Mouse (Mus musculus): ENCODE measurements at regions not wholly inside any gene's neighbourhood (a gene's known extent, or its start where the extent isn't known, plus 50 kb on each side); places are given as distances from the start of the nearest gene placed in this dataset.

DNA sequence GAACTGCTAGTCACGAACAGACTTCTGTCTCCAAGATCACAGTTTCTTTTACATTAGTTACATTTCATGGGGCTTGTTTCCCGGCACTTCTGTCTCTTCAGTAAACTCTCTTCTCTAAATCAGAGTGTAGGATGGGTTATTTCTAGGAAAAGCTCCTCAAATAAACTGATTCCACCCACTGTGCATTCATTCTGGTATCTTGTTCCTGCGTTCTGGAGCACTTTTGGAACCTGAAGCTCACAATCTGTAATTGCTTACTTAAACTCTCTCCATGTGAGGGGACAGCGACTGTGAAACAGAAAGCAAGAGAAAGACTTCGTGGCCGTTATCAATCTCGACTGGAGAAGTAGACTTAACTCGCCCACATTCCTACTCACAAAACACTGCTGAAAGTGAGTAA is 83.1 kb upstream of the Acvr2a start:
- H3K4me1 ChIP-seq: peaks cover 15% of the 10 kb centered on the region
- 24% methylated on average over 8 of the region's 8 CpGs for WGBS
- no peak overlapping the region for H3K4me3 ChIP-seq
- H3K27ac ChIP-seq: no peak overlapping the region
- H3K9ac ChIP-seq: no peak overlapping the region
- H3K36me3 ChIP-seq: no peaks in the 10 kb centered on the region
- no peak for ATAC-seq (ENCODE audit: borderline replicate concordance, extremely low read depth, low FRiP score, low TSS enrichment)
- peak overlapping the region; percentile 11; the same call in 1 of the 2 replicates for H3K4me2 ChIP-seq
- H3K9me3 ChIP-seq: no peaks in the 10 kb centered on the region
- H3K27me3 ChIP-seq: no peaks in the 10 kb centered on the region

DNA sequence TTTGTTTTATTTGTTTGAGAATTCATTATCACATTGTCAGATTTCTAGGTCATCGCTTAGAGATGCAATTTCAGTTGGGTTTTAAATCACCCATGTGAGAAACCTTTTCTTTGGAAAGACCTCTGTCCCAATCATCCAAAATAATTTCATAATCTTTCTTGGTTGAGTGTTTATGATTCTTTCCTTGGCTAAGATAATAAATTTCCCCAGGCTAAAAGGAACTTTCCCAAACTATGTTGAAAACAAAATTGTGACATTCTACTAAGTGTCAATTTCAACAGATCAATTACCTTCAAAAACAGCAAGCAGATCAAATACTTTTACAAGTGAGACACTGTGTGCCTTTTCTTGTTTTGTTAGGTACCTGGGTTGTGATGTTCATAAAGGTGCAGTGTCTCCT is 80.0 kb upstream of the Acvr2a start:
- Histone ChIP-seq H3K9ac (no peak overlapping the region), H3K36me3 (no peaks in the 10 kb centered on the region), H3K4me1 (peaks cover 15% of the 10 kb centered on the region), H3K27ac (no peak overlapping the region), H3K9me3 (no peaks in the 10 kb centered on the region), H3K27me3 (no peaks in the 10 kb centered on the region), H3K4me2 (no peak overlapping the region), H3K4me3 (no peak overlapping the region)
- ATAC-seq (ENCODE audit: borderline replicate concordance, extremely low read depth, low FRiP score, low TSS enrichment): no peak
- WGBS: 68% methylated on average over 1 of the region's 1 CpGs

DNA sequence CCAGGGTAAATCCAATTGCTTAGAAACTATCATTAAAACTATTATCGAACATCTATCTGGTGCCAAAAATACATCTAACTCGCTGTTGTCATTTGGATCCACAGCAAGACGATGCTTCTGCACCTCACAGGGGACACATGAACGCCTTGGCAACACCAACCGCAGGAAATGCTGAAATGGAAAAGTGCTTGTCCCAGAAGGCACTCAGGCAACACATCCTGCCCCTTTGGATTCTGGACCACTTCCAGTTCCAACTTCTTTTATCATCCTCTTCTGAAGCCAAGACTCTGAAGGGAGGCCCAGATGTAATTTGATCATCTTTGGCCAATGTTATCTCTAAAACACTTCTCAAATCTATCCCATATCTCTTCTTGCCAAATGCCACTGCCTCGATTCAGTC is 79.4 kb upstream of the Acvr2a start:
- no peaks in the 10 kb centered on the region for H3K9me3 ChIP-seq
- no peaks in the 10 kb centered on the region for H3K36me3 ChIP-seq
- H3K27ac ChIP-seq: no peak overlapping the region
- ATAC-seq (ENCODE audit: borderline replicate concordance, extremely low read depth, low FRiP score, low TSS enrichment): no peak
- H3K4me3 ChIP-seq: no peak overlapping the region
- H3K4me1 ChIP-seq: peaks cover 15% of the 10 kb centered on the region
- WGBS: 47% methylated on average over 6 of the region's 6 CpGs
- H3K4me2 ChIP-seq: no peak overlapping the region
- H3K27me3 ChIP-seq: no peaks in the 10 kb centered on the region
- H3K9ac ChIP-seq: no peak overlapping the region

DNA sequence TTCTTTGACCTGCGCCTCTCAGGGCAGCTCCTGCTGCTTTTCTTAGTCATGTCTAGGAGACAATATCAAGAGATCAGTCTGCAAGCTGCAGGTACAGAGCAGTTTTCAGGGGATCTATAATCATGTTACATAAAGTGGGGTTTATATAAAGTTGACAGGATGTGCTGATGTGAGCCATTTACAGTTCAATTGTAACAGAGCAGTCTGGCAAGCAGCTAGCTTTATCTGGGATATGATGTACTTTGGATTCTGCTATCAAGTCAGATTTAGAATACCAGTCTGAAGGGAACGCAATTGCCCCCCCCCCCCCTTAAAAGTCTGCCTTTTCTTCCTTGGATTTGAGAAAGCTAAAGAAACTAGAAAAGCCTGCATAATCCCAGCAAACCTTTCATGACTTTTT is 77.6 kb upstream of the Acvr2a start:
- no peak for ATAC-seq (ENCODE audit: borderline replicate concordance, extremely low read depth, low FRiP score, low TSS enrichment)
- Histone ChIP-seq H3K27ac (no peak overlapping the region), H3K9ac (no peak overlapping the region), H3K9me3 (no peaks in the 10 kb centered on the region), H3K27me3 (no peaks in the 10 kb centered on the region), H3K4me2 (no peak overlapping the region), H3K4me1 (peaks cover 6% of the 10 kb centered on the region), H3K36me3 (no peaks in the 10 kb centered on the region), H3K4me3 (no peak overlapping the region)
- 71% methylated on average over 2 of the region's 2 CpGs for WGBS
